Mouse (Mus musculus) small intestine, adult 2 months (tissue): Measurements from ENCODE around the gene Faim2.

Experiments
- CTCF ChIP-seq: fragments of 200-500 bp; IDR thresholded peaks from 2 replicates; pipeline ENCODE4 v1.5.1; 2012; ENCODE audit warnings: low read depth, mild to moderate bottlenecking, control low read depth, inconsistent platforms, low read length, moderate library complexity, mixed read lengths; ENCODE audit not compliant: insufficient replicate concordance, insufficient read length; ENCODE audit errors: extremely low read depth
- POLR2A ChIP-seq: fragments of 200-500 bp; IDR thresholded peaks from 2 replicates; pipeline ENCODE4 v1.6.1; 2012; ENCODE audit warnings: low read depth, mild to moderate bottlenecking, control low read depth, inconsistent platforms, low read length, moderate library complexity

- TF ChIP-seq POLR2A: no peak
- no peak for TF ChIP-seq CTCF
Measured at GRCm38 (mm10) chr15:99502311-99502831, 25.6 kb downstream of the Faim2 start.
